Comparison of ENCODE assay signal across 8 mouse cellular contexts in the genomic region with DNA sequence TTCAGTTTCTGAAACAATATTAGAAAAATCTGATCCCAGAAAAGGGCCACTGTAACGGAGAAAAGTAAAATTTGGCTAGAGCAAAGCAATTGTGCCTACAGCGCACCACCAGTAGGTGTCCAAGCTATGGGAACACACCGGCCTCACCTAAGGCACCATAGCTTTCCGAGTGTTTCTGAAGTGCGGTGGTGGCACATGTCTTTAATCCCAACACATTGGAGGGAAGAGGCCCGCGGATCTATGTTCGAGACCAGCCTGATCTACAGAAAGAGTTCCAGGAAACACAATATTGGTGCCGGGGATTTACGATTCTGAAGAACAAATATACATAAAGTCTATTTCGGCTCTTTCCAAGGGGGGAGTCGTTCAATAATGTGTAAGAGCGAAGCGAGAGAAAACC. TPM values are rescaled to one million over a fixed set of nuclear protein-coding genes. Genes with fewer than 3 reads are reported as not detected.
A peak's percentile ranks its signal among the peaks of the same experiment; 100 is the strongest.
DNase-seq lines count a peak whose midpoint lies in the region; ATAC-seq and TF ChIP-seq lines count a peak whose summit lies in the region.

No protein-coding gene starts in this region.

- 2% methylated on average over 14 of the region's 14 CpGs for WGBS in bone marrow, adult 2 months
- 1% methylated on average over 14 of the region's 14 CpGs for WGBS in embryonic facial prominence, embryonic 14.5 days
- 2% methylated on average over 14 of the region's 14 CpGs for WGBS in heart, embryonic 16.5 days
- under 1% methylated on average over 14 of the region's 14 CpGs for WGBS in lung, embryonic 15.5 days

- TF ChIP-seq POLR2A in bone marrow, adult 2 months (IDR thresholded peaks at IDR 0.05; ENCODE audit: borderline replicate concordance, control insufficient read depth, low read depth, low read length) = no peak

- peak overlapping the region; percentile 64 for H3K4me2 ChIP-seq in embryonic facial prominence, embryonic 14.5 days (ENCODE audit: low read depth, low read length)
- H3K4me2 ChIP-seq in heart, embryonic 16.5 days (ENCODE audit: low read depth, low read length) = peak overlapping the region; percentile 71
- peak overlapping the region; percentile 76 for H3K4me2 ChIP-seq in lung, embryonic 15.5 days

- in situ Hi-C loops in ES-E14 (cut with MboI; ENCODE audit: low sequenced_read_pairs in 2 of 2, unreplicated experiment in 2 of 2) = no loop called here

- TF ChIP-seq CTCF in bone marrow, adult 2 months (IDR thresholded peaks at IDR 0.05; ENCODE audit: control insufficient read depth, insufficient read depth, low read length) = peak; percentile 52; the same call in 1 of the 2 replicates

- H3K4me1 ChIP-seq in ES-E14 (ENCODE audit: control insufficient read depth in 2 of 2, insufficient read depth in 2 of 2, low read length in 2 of 2, poor library complexity in 1 of 2) = peaks cover 0 to 4% of the 10 kb centered on the region in 2 experiments; a peak in 1 of 4 replicates
- H3K4me1 ChIP-seq in bone marrow, adult 2 months (ENCODE audit: control insufficient read depth, insufficient read depth, low read length) = no peaks in the 10 kb centered on the region; the same call in 1 of the 2 replicates
- H3K4me1 ChIP-seq in embryonic facial prominence, embryonic 14.5 days (ENCODE audit: control insufficient read depth, insufficient read depth, low read length) = peaks cover 4% of the 10 kb centered on the region; the same call in 1 of the 2 replicates
- H3K4me1 ChIP-seq in heart, embryonic 16.5 days (ENCODE audit: control insufficient read depth, insufficient read depth, low read length) = peaks cover 6% of the 10 kb centered on the region
- peaks cover 8% of the 10 kb centered on the region for H3K4me1 ChIP-seq in lung, embryonic 15.5 days

- H3K4me3 ChIP-seq in ES-E14 (ENCODE audit: insufficient read depth in 1 of 2, low read depth in 1 of 2, low read length in 2 of 2, poor library complexity in 1 of 2, severe bottlenecking in 1 of 2) = peak overlapping the region; percentile 90 to 97
- peak overlapping the region; percentile 91 for H3K4me3 ChIP-seq in bone marrow, adult 2 months (replicated peaks; ENCODE audit: control insufficient read depth, low read depth, low read length)
- peak overlapping the region; percentile 87 for H3K4me3 ChIP-seq in embryonic facial prominence, embryonic 14.5 days (ENCODE audit: low read depth, low read length)
- H3K4me3 ChIP-seq in heart, embryonic 16.5 days (ENCODE audit: low read length) = peak overlapping the region; percentile 82
- peak overlapping the region; percentile 84 for H3K4me3 ChIP-seq in lung, embryonic 15.5 days

- ATAC-seq in embryonic facial prominence, embryonic 14.5 days (ENCODE audit: low read depth) = peak; percentile 60
- ATAC-seq in heart, embryonic 16.5 days (replicated peaks; ENCODE audit: extremely low read depth, insufficient read depth, low FRiP score) = 0 out of 2 replicates have a peak, but pooled peaks have one; percentile 30
- peak; percentile 32; the same call in 1 of the 2 replicates for ATAC-seq in lung, embryonic 15.5 days (ENCODE audit: borderline replicate concordance, extremely low read depth, low FRiP score, low TSS enrichment)
- ATAC-seq in neutrophil, adult 5-6 weeks (ENCODE audit: extremely low read depth, insufficient number of reproducible peaks, low FRiP score, poor library complexity, severe bottlenecking) = peak; percentile 48; the same call in 1 of the 2 replicates

- peak; percentile 46 for DNase-seq in ES-E14 (ENCODE audit: low read depth, low spot score)
- DNase-seq in embryonic facial prominence, embryonic 14.5 days (ENCODE audit: low spot score) = peak; percentile 79
- peak; percentile 53 to 66 for DNase-seq in kidney, postnatal 36 days
- DNase-seq in thymus, postnatal 25 days = peak; percentile 64

- peak overlapping the region; percentile 61; the same call in 1 of the 2 replicates for H3K27ac ChIP-seq in ES-E14 (ENCODE audit: insufficient read depth, low read depth, low read length, poor library complexity, severe bottlenecking)
- peak overlapping the region; percentile 94 for H3K27ac ChIP-seq in bone marrow, adult 2 months (ENCODE audit: control insufficient read depth, insufficient read depth, low read depth, low read length, poor library complexity)
- H3K27ac ChIP-seq in embryonic facial prominence, embryonic 14.5 days (replicated peaks; ENCODE audit: low read depth, low read length) = peak overlapping the region; percentile 97
- peak overlapping the region; percentile 97 for H3K27ac ChIP-seq in heart, embryonic 16.5 days (ENCODE audit: low read length)
- H3K27ac ChIP-seq in lung, embryonic 15.5 days = peak overlapping the region; percentile 94

- H3K9me3 ChIP-seq in ES-E14 (ENCODE audit: control insufficient read depth, insufficient read depth, low read depth, low read length) = no peaks in the 10 kb centered on the region
- no peaks in the 10 kb centered on the region for H3K9me3 ChIP-seq in embryonic facial prominence, embryonic 14.5 days (ENCODE audit: control insufficient read depth, low read length)
- H3K9me3 ChIP-seq in heart, embryonic 16.5 days (replicated peaks; ENCODE audit: control insufficient read depth, low read length) = no peaks in the 10 kb centered on the region
- H3K9me3 ChIP-seq in lung, embryonic 15.5 days = no peaks in the 10 kb centered on the region

- H3K36me3 ChIP-seq in ES-E14 (ENCODE audit: control insufficient read depth, insufficient read depth, low read length, poor library complexity, severe bottlenecking) = 0 out of 2 replicates have a peak, but pooled peaks cover 2% of the 10 kb centered on the region
- peaks cover 34% of the 10 kb centered on the region for H3K36me3 ChIP-seq in embryonic facial prominence, embryonic 14.5 days (ENCODE audit: control insufficient read depth, insufficient read depth, low read length)
- H3K36me3 ChIP-seq in heart, embryonic 16.5 days (ENCODE audit: control insufficient read depth, insufficient read depth) = peaks cover 20% of the 10 kb centered on the region
- H3K36me3 ChIP-seq in lung, embryonic 15.5 days = peaks cover 38% of the 10 kb centered on the region

- no peaks in the 10 kb centered on the region for H3K27me3 ChIP-seq in embryonic facial prominence, embryonic 14.5 days (replicated peaks; ENCODE audit: control insufficient read depth, insufficient read depth, low read length)
- H3K27me3 ChIP-seq in heart, embryonic 16.5 days (ENCODE audit: control insufficient read depth, insufficient read depth, low read length) = no peaks in the 10 kb centered on the region
- H3K27me3 ChIP-seq in lung, embryonic 15.5 days = no peaks in the 10 kb centered on the region

- H3K9ac ChIP-seq in ES-E14 (ENCODE audit: insufficient read depth, low read depth, low read length, poor library complexity, severe bottlenecking) = peak overlapping the region; percentile 98
- H3K9ac ChIP-seq in embryonic facial prominence, embryonic 14.5 days (ENCODE audit: low read depth, low read length) = peak overlapping the region; percentile 91
- peak overlapping the region; percentile 88 for H3K9ac ChIP-seq in heart, embryonic 16.5 days (ENCODE audit: low read length)
- H3K9ac ChIP-seq in lung, embryonic 15.5 days = peak overlapping the region; percentile 81

TF ChIP-seq in ES-E14, 5 proteins besides CTCF, POLR2A, EP300 and RAD21:
- TF ChIP-seq MAFK (IDR thresholded peaks at IDR 0.05; ENCODE audit: insufficient read depth, low read depth, low read length) (no peak), CHD2 (IDR thresholded peaks at IDR 0.05; ENCODE audit: low read depth, low read length) (no peak), ZNF384 (IDR thresholded peaks at IDR 0.05; ENCODE audit: low read depth, low read length) (no peak), ZC3H11A (IDR thresholded peaks at IDR 0.05; ENCODE audit: borderline replicate concordance, low read depth, low read length) (no peak), HCFC1 (IDR thresholded peaks at IDR 0.05; ENCODE audit: borderline replicate concordance, insufficient read depth, low read length) (no peak)

RNA-seq across cellular contexts. Expression of a gene that starts 0.5 kb away (rescaled TPM):
- total RNA-seq in ES-E14 (2012; rRNA removed) = 12.5 and 13.1 TPM in 2 replicates
- polyA plus RNA-seq in bone marrow, adult 2 months (2011; ENCODE audit: insufficient read depth, insufficient read length, low replicate concordance, missing spikeins) = 7.9 and 13.3 TPM in 2 replicates
- 22.7 and 23.9 TPM in 2 replicates for polyA plus RNA-seq in embryonic facial prominence, embryonic 14.5 days (2014; fragmentation: Nextera tagmentation; extraction: Ambion mirVana)
- 18.5 and 20.1 TPM in 2 replicates for polyA plus RNA-seq in heart, embryonic 16.5 days (2015; fragmentation: Nextera tagmentation; extraction: Ambion mirVana)
- 20.9 and 22.1 TPM in 2 replicates for polyA plus RNA-seq in lung, embryonic 15.5 days (2015; fragmentation: Nextera tagmentation; extraction: Ambion mirVana)
- 46.2 and 53.4 TPM in 2 replicates for total RNA-seq in neutrophil, adult 5-6 weeks (2017)

RNA-seq across cellular contexts. Expression of a gene that starts 11.3 kb away (rescaled TPM):
- 0.31 and 3.3 TPM in 2 replicates for total RNA-seq in ES-E14 (2012; rRNA removed)
- not detected in 2 replicates for polyA plus RNA-seq in bone marrow, adult 2 months (2011; ENCODE audit: insufficient read depth, insufficient read length, low replicate concordance, missing spikeins)
- not detected in 2 replicates for polyA plus RNA-seq in embryonic facial prominence, embryonic 14.5 days (2014; fragmentation: Nextera tagmentation; extraction: Ambion mirVana)
- 0.46 and 0.47 TPM in 2 replicates for polyA plus RNA-seq in heart, embryonic 16.5 days (2015; fragmentation: Nextera tagmentation; extraction: Ambion mirVana)
- 1.3 TPM in 1 of 2 replicates, not detected in the other for polyA plus RNA-seq in lung, embryonic 15.5 days (2015; fragmentation: Nextera tagmentation; extraction: Ambion mirVana)
- 1.2 TPM in 1 of 2 replicates, not detected in the other for total RNA-seq in neutrophil, adult 5-6 weeks (2017)

RNA-seq across cellular contexts. Expression of a gene that starts 33.7 kb away (rescaled TPM):
- 46.1 and 70.9 TPM in 2 replicates for total RNA-seq in ES-E14 (2012; rRNA removed)
- polyA plus RNA-seq in bone marrow, adult 2 months (2011; ENCODE audit: insufficient read depth, insufficient read length, low replicate concordance, missing spikeins) = 15.3 and 28.8 TPM in 2 replicates
- polyA plus RNA-seq in embryonic facial prominence, embryonic 14.5 days (2014; fragmentation: Nextera tagmentation; extraction: Ambion mirVana) = 130 and 160 TPM in 2 replicates
- polyA plus RNA-seq in heart, embryonic 16.5 days (2015; fragmentation: Nextera tagmentation; extraction: Ambion mirVana) = 118 and 120 TPM in 2 replicates
- polyA plus RNA-seq in lung, embryonic 15.5 days (2015; fragmentation: Nextera tagmentation; extraction: Ambion mirVana) = 179 and 191 TPM in 2 replicates
- total RNA-seq in neutrophil, adult 5-6 weeks (2017) = 146 and 162 TPM in 2 replicates

RNA-seq across cellular contexts. Expression of a gene that starts 40.8 kb away (rescaled TPM):
- total RNA-seq in ES-E14 (2012; rRNA removed) = 41.5 and 58.5 TPM in 2 replicates
- polyA plus RNA-seq in bone marrow, adult 2 months (2011; ENCODE audit: insufficient read depth, insufficient read length, low replicate concordance, missing spikeins) = 15.1 and 22.8 TPM in 2 replicates
- 80.5 and 95.2 TPM in 2 replicates for polyA plus RNA-seq in embryonic facial prominence, embryonic 14.5 days (2014; fragmentation: Nextera tagmentation; extraction: Ambion mirVana)
- 55.5 and 56.6 TPM in 2 replicates for polyA plus RNA-seq in heart, embryonic 16.5 days (2015; fragmentation: Nextera tagmentation; extraction: Ambion mirVana)
- 80.9 and 82.2 TPM in 2 replicates for polyA plus RNA-seq in lung, embryonic 15.5 days (2015; fragmentation: Nextera tagmentation; extraction: Ambion mirVana)
- 14.5 and 15.2 TPM in 2 replicates for total RNA-seq in neutrophil, adult 5-6 weeks (2017)

Comparison
In these comparisons a context has a peak if more than half of its experiments do, and no peak if none do; other contexts are left out.
1. Peak in every context shown above with its lines: DNase-seq, ATAC-seq, H3K4me3 ChIP-seq and H3K27ac ChIP-seq.